Mouse (Mus musculus) heart, adult 18-20 months (tissue): ENCODE data around the gene Camk2n2. TPM values are rescaled to one million over a fixed set of nuclear protein-coding genes. Genes with fewer than 3 reads are reported as not detected.
A peak's percentile ranks its signal among the peaks of the same experiment; 100 is the strongest.

Source experiments
- DNase-seq, 2 experiments: peaks; one replicate each; pipeline ENCODE4 v3.0.0; 2021 to 2022; ENCODE audit warnings: mixed read lengths in 1 of 2
- microRNA-seq, 2 experiments: library from miRNA; unstranded; fragments of <30 nt; microRNA quantifications; one replicate each; pipeline ENCODE4 v1.2.0; 2022
- total RNA-seq, 2 experiments: library from RNA; stranded (reverse); gene quantifications; 2 replicates each; pipeline ENCODE4 v1.2.3; 2021

Gene Camk2n2
- total RNA-seq, 2 experiments from 2014 or later: 1.3 to 1.6 TPM

DNA sequence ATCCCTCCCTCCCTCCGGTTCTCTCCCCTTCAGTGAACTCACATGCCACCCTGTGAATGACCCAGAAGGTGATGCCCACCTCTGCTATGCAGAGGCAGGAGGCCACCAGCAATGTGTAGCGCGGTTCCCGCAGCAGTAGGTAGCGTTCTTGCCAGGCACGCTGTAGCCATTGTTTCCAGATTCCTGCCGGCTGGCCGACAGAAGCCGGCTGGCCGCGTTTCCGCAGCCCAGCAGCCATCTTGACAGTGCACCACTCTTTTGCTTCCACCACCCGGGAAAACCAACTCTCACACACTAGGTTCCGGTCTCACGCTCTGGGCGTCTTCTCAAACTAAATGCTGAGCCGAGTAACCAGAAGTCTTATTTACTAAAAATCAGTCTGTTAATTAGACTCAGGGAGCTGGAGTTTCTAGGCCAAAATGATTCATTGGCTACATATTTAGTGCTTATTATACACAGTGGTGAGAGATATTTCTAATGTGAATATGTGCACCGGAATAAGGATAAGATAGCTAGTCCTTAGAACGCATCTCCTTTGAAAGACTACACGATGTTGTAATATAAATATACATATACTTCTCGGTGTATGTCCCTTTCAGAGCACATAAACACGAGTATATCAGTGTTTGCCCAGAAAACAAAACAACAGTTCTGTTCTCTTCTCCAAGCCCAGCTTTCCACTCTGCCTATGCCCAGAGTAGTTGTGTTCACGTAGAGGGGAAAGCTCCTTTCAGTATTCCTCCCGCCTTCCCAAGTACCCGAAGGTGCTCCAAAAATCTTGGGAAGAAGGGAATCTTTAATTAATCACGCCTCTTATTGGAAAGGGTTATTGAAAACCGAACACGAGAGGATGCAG, 10.4 kb downstream of the Camk2n2 start:
- DNase-seq: peak; percentile 73 to 86

GRCm38 (mm10) chr16:20604705-20605104, 16.4 kb downstream of the Camk2n2 start:
- no peak for DNase-seq

DNA sequence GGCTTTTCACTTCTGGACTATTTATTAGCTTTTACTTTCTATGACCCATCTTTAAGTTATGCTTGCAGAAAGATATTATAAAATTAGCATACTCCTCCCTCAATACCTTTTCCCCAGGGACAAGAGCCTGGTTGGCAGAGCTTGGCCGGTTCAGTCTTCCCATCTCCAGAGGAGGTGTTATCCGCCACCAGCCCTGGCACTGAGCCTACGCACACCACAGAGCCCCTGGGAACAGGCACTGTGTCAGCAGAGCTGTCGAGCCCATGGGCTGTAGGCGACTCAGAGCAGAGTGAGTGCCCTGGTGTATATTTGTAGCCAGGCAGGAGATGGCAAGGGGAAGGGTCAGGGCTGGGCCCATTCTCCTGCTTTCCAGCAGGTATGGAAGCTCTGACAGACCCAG, 20.6 kb downstream of the Camk2n2 start:
- no peak for DNase-seq

GRCm38 (mm10) chr16:20596687-20597441, 24.2 kb downstream of the Camk2n2 start:
- no peak for DNase-seq

DNA sequence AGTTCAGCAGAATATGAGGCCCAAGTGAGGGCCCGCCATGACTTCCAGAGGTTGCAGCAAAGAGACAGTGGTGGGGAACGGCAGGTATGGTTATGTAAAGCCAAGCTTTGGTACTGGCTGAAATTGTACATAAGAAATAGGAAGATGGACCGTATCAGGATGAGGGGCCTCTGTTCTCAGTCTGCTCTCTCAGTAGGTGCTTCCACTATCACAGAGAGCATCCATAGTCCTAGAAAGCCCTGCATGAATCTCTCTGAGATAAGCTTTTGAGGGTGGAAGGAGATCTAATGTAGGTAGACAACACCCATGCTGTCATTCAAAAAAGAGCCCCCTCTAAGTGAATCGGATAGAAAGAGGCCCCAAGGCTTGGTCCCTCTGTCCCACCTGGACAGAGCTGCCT, 25.4 kb downstream of the Camk2n2 start:
- no peak for DNase-seq

GRCm38 (mm10) chr16:20595060-20595673, 25.9 kb downstream of the Camk2n2 start:
- no peak for DNase-seq

DNA sequence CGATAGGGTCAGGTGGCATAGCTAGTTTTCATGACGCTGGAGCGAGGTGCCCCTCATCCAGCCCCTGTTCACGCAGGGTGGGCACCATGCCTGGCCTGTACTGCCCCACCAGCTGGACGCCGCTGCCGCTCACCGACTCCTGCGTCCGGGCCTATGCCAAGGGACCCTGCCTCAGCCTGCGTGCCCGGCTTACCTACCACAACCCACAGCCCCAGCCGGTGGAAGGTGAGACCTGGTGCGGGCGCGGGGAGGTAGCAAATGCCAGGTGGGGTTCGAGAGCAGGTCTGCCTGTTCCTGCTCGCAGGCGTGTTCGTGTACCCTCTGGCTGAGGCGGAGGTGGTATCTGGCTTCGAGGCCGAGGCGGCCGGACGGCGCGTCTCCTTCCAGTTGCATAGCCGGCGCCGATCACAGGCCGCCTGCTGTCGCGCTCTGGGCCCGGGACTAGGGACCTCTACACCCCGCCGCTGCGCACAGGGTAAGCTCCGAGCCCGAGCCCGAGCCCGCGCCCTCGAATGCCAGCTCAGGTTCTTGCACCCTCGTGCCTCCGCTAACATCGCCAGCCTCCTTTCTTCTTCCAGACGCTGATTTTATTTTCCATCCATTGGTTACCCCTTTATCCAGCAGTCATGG, 29.9 kb downstream of the Camk2n2 start:
- no peak for DNase-seq

DNA sequence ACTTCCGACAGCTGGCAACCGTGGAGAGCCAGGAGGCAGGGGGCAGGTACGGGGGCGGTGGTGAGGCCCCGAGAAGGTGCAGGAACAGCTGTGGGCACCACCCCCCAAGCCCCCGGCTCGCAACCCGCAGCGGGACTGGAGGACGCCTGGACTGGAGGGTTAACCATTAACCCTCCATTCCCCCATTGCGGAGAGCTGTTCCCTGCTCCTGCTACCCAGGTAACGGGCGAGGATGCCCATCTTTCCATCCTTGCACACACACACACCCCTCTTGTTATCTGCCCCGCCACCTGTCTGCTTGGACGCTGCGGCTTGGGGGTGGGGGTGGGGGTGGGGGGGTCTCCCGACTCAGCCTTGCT, 30.4 kb downstream of the Camk2n2 start:
- DNase-seq: no peak

GRCm38 (mm10) chr16:20589939-20590679, 31.0 kb downstream of the Camk2n2 start:
- DNase-seq: peak in 1 of 2 experiments; percentile 13

DNA sequence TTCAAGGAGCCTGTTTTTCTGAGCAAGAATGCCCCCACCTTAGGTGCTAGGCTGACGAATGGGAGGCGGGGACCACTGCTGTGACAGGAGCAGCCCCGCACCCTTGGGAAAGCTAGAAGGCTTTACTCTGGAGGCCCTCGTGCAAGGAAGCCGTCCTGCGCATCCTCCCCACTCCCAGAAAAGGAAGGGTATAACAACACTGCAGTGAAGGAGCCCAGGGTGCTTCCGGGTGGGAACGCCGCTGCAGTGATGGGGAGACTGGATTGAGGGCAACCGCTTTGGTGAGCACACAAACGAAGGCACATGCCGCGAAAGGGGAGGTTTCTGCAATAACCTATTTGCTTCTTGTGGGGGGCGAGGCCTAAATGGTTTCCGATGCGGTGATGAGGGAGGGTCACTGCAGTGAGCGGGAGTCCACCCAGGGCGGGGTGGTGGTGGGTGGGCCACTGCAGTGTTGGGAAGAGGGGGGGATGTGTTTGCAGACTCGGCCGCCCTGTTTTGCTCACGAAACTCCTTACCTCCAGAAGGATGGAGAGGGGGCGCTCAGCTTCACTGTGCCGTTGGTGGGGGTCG, 31.6 kb downstream of the Camk2n2 start, which contains the start of gene Vwa5b2:
Gene Vwa5b2 (plus strand): TSS at position 106 of the 573 bp plus-strand sequence.
- no peak for DNase-seq

Small RNA genes within 50 kb of the gene (microRNA-seq; reads per million reads assigned to microRNA genes)
- gene Mir1224: 2.2 to 2.3 reads per million in 2 experiments

Other genes starting within 250 kb of the Camk2n2 start
- gene Abcc5, start 194.9 kb downstream of the Camk2n2 start, total RNA-seq: 10 to 100 TPM; 20.7 to 24.0 TPM
- gene Eif2b5, start 122.5 kb downstream of the Camk2n2 start, total RNA-seq: 10 to 100 TPM; 55.1 to 60.2 TPM
- 10 to 100 TPM; 47.2 to 48.0 TPM for gene Dvl3, start 104.3 kb downstream of the Camk2n2 start, total RNA-seq
- 100 to 1,000 TPM; 184 to 195 TPM for gene Ap2m1, start 85.8 kb downstream of the Camk2n2 start, total RNA-seq
- 10 to 100 TPM; 61.7 to 70.2 TPM for gene Abcf3, start 72.7 kb downstream of the Camk2n2 start, total RNA-seq
- gene Vwa5b2, start 31.8 kb downstream of the Camk2n2 start, total RNA-seq: under 1 TPM in 1 of 2 experiments, not detected in 1; 0.18 TPM
- 1 to 10 TPM; 6.6 to 9.1 TPM for gene Eef1akmt4, start 9.7 kb downstream of the Camk2n2 start, total RNA-seq
- not detected for gene Gm49333, start 9.7 kb downstream of the Camk2n2 start, total RNA-seq
- gene Alg3, start 9.6 kb downstream of the Camk2n2 start, total RNA-seq: 10 to 100 TPM in 1 of 2 experiments, 1 to 10 TPM in 1; 8.8 to 11.4 TPM
- under 1 TPM; 0.49 to 0.72 TPM for gene Ece2, start 8.5 kb upstream of the Camk2n2 start, total RNA-seq
- gene Psmd2, start 30.4 kb upstream of the Camk2n2 start, total RNA-seq: 100 to 1,000 TPM; 208 to 217 TPM
- 100 to 1,000 TPM; 403 to 412 TPM for gene Eif4g1, start 47.0 kb upstream of the Camk2n2 start, total RNA-seq
- 10 to 100 TPM; 19.8 to 31.3 TPM for gene Fam131a, start 72.0 kb upstream of the Camk2n2 start, total RNA-seq
- gene Polr2h, start 96.4 kb upstream of the Camk2n2 start, total RNA-seq: 10 to 100 TPM; 11.0 to 13.1 TPM
- 1 to 10 TPM; 1.2 to 1.6 TPM for gene Clcn2, start 96.5 kb upstream of the Camk2n2 start, total RNA-seq
- 1 to 10 TPM; 1.7 to 2.0 TPM for gene Chrd, start 111.8 kb upstream of the Camk2n2 start, total RNA-seq
- under 1 TPM in 1 of 2 experiments, not detected in 1; 0.18 TPM for gene Thpo, start 113.2 kb upstream of the Camk2n2 start, total RNA-seq